Mouse (Mus musculus) midbrain, postnatal 0 days (tissue): ENCODE data around the gene Pcyt1a. TPM values are rescaled to one million over a fixed set of nuclear protein-coding genes. Genes with fewer than 3 reads are reported as not detected.
"Not testable (repeated sequence)": the region's sequence is repeated elsewhere in the genome, so short reads cannot be mapped to it uniquely, and the experiment has no call there.

Experiments used
- ATAC-seq: fragments of 200-750 bp; cut with Nextera tagmentation; 2 replicates; pipeline ENCODE4 v1.8.0; 2017; ENCODE audit warnings: moderate number of reproducible peaks, mild to moderate bottlenecking, moderate TSS enrichment, moderate library complexity; ENCODE audit not compliant: low FRiP score
- DNase-seq: peaks from one replicate; pipeline ENCODE4 v3.0.0-alpha.2; 2015; ENCODE audit warnings: low spot score
- H3K27ac ChIP-seq: fragments of 300-500 bp; sonication (generic); 2 replicates; pipeline ENCODE4 v1.5.1; 2014; ENCODE audit warnings: low read depth, mild to moderate bottlenecking, low read length, mixed read lengths
- H3K27me3 ChIP-seq: fragments of 300-500 bp; sonication (generic); 2 replicates; pipeline ENCODE4 v1.6.1; 2014; ENCODE audit warnings: low read length, control low read depth, mixed read lengths; ENCODE audit not compliant: insufficient read depth
- H3K36me3 ChIP-seq: fragments of 300-500 bp; sonication (generic); 2 replicates; pipeline ENCODE4 v1.6.1; 2014; ENCODE audit warnings: low read length, control low read depth, mixed read lengths; ENCODE audit not compliant: insufficient read depth
- H3K4me1 ChIP-seq: fragments of 300-500 bp; sonication (generic); 2 replicates; pipeline ENCODE4 v1.6.1; 2014; ENCODE audit warnings: mild to moderate bottlenecking, control low read depth, antibody characterized with exemption, low read length, mixed read lengths; ENCODE audit not compliant: insufficient read depth
- H3K4me2 ChIP-seq: fragments of 300-500 bp; sonication (generic); 2 replicates; pipeline ENCODE4 v1.6.1; 2014; ENCODE audit warnings: low read depth, mild to moderate bottlenecking, low read length, mixed read lengths; ENCODE audit not compliant: poor library complexity, severe bottlenecking
- H3K4me3 ChIP-seq: fragments of 300-500 bp; sonication (generic); 2 replicates; pipeline ENCODE4 v1.5.1; 2014; ENCODE audit warnings: low read depth, mild to moderate bottlenecking, low read length, moderate library complexity
- H3K9ac ChIP-seq: fragments of 300-500 bp; sonication (generic); replicated peaks from 2 replicates; pipeline ENCODE4 v1.6.1; 2014; ENCODE audit warnings: mild to moderate bottlenecking, low read length, moderate library complexity, mixed read lengths; ENCODE audit not compliant: poor library complexity, severe bottlenecking
- H3K9me3 ChIP-seq: fragments of 300-500 bp; sonication (generic); 2 replicates; pipeline ENCODE4 v1.6.1; 2016; ENCODE audit warnings: low read length, control low read depth
- CTCF ChIP-seq: IDR thresholded peaks from 2 replicates; pipeline ENCODE4 v1.5.1; 2016; ENCODE audit warnings: antibody characterized with exemption, mild to moderate bottlenecking
- WGBS: fragments of 180-500 bp; shearing (Covaris S2); extraction: QIAGEN DNeasy Blood & Tissue Kit; methylation state at CpG from one replicate; pipeline ENCODE4 v1.1.7; 2014; 5-methylcytosine and 5-hydroxymethylcytosine counted together
- polyA plus RNA-seq: library from polyadenylated mRNA; unstranded; fragments of >200 nt; fragmentation: Nextera tagmentation; extraction: Ambion mirVana; gene quantifications from 2 replicates; pipeline ENCODE4 v1.2.1, GENCODE M21; 2015
- total RNA-seq: library from RNA; depleted of rRNA; stranded (reverse); fragments of >200 nt; gene quantifications from 2 replicates; pipeline ENCODE4 v1.2.3, GENCODE M21; 2014

Pcyt1a gene
- total and polyA plus RNA-seq, 2 experiments from 2014 or later = 49.2 to 52.7 TPM

DNA sequence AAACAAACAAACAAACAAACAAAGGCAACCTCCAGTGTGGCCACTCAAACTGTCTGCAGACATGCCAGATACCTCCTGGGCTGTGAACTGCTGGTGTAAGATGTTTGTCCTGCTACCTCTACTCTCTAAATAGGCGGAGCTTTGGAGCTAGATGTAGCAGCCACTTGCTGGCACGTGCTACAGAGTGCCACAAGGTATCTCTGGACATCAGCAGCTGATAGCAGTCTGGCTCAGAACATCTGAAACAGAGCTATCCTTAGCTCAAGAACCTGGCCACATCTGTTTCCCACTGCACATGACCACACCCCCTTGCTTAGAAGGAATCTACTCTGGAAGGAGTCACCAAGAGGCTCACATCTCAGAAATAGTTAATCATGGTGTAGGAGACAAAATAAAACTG is 54.5 kb downstream of the Pcyt1a start:
- TF ChIP-seq CTCF = no peak
- Histone ChIP-seq H3K4me1 (no peaks in the 10 kb centered on the region), H3K27ac (no peak overlapping the region), H3K4me3 (no peak overlapping the region), H3K9ac (no peak overlapping the region), H3K27me3 (no peaks in the 10 kb centered on the region), H3K36me3 (no peaks in the 10 kb centered on the region), H3K9me3 (no peaks in the 10 kb centered on the region), H3K4me2 (no peak overlapping the region)
- 89% methylated on average over 2 of the region's 2 CpGs for WGBS
- ATAC-seq = no peak
- no peak for DNase-seq

DNA sequence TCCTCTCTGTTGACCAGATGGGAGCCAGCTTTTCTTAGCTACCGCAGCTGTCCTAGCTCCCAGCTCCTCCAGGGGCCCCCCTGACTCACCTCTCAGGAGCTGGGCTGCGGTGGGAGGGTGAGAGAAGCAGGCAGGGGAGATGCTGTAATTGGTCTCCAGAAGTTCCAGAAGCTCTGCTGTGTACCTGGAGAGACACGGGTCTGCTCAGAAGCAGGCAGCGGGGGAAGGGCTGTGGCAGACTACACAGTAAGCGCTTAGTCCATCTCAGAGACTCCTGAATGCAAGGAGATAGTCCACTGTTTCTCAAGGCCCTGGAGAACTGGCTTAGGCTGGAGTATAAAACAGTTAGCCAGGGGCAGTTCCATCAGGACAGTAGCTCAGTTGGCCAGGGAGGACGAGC is 55.3 kb downstream of the Pcyt1a start:
- H3K4me1 ChIP-seq = no peaks in the 10 kb centered on the region
- no peaks in the 10 kb centered on the region for H3K36me3 ChIP-seq
- H3K4me3 ChIP-seq = no peak overlapping the region
- no peaks in the 10 kb centered on the region for H3K27me3 ChIP-seq
- ATAC-seq (no peak), DNase-seq (no peak)
- H3K9me3 ChIP-seq = no peaks in the 10 kb centered on the region
- H3K27ac ChIP-seq = no peak overlapping the region
- no peak overlapping the region for H3K9ac ChIP-seq
- 84% methylated on average over 6 of the region's 6 CpGs for WGBS
- H3K4me2 ChIP-seq = no peak overlapping the region
- no peak for TF ChIP-seq CTCF

DNA sequence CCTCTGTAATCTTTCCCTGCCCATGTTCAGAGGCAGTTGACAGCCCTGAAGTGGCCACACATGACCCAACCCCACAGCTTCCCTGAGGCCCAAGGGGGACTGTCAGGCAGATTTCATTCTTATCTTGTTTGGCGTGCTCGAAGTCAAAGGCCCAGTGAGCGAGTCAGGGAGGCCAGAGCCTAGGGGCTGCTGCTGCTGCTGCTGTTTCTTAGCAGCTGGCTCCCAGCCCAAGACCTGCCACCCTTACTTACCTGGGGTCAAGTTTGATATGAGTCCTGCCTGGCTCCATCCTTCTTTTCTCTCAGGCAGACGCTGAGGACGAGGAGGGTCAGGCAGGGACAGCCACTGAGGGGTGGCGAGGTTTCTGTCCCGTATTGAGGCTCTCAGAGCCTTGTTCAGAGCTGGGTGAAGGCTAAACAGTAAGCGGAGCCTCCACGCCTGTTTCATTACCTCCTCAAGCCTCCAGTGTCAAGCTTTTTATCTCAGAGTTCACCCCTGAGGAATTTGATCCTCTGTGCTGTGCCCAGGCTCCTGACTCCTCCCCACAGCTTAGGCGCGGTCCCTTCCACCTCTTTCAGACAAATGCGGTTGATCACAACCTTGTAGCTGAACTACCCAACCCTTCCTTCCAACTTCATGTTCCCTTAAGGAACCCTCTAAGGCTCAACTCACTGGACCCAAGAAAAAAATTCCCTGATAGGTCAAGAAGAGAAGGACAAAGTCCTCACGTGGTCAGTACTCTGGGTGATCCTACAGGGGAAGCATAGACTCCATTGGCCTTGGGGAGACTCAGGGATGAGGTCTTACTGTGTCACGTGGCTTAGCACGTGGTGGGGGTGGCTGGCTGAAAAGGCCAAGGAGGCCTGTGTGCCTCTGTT is 56.8 kb downstream of the Pcyt1a start, which contains the start of gene Slc51a:
Gene Slc51a, minus strand, starts transcription at position 646 of the 878 bp plus-strand sequence.
- Histone ChIP-seq H3K9me3 (no peaks in the 10 kb centered on the region), H3K4me1 (no peaks in the 10 kb centered on the region), H3K27ac (no peak within 1 kb of the TSS), H3K27me3 (no peaks in the 10 kb centered on the region), H3K9ac (no peak within 1 kb of the TSS), H3K36me3 (no peaks in the 10 kb centered on the region), H3K4me2 (no peak within 1 kb of the TSS), H3K4me3 (no peak within 1 kb of the TSS)
- 63% methylated on average over 15 of the region's 15 CpGs for WGBS
- no peak for TF ChIP-seq CTCF
- DNase-seq (no peak), ATAC-seq (no peak)

DNA sequence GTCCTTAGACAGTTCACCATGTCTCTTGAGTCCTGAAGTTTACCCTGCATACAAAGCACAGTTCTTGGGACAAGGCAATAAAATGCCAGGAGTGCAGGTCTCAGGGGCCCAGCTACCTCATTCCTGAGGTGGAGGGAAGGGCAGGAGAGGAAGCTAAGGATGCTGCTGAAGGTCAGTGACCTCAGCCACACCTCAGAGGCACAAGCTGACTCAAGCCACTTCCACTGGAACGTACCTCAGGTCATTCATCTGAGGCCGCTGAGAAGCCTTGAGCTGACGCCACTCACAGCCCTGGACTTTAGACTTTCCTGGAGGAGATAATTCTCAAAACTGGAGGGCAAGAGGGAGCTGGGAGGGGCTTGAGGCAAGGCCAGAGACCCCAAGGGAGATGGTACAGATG is 58.2 kb downstream of the Pcyt1a start:
- Histone ChIP-seq H3K27me3 (no peaks in the 10 kb centered on the region), H3K9ac (no peak overlapping the region), H3K9me3 (no peaks in the 10 kb centered on the region), H3K4me2 (no peak overlapping the region), H3K27ac (no peak overlapping the region), H3K4me3 (no peak overlapping the region), H3K36me3 (no peaks in the 10 kb centered on the region), H3K4me1 (no peaks in the 10 kb centered on the region)
- no peak for TF ChIP-seq CTCF
- WGBS = 89% methylated on average over 3 of the region's 3 CpGs
- DNase-seq = no peak
- no peak for ATAC-seq

DNA sequence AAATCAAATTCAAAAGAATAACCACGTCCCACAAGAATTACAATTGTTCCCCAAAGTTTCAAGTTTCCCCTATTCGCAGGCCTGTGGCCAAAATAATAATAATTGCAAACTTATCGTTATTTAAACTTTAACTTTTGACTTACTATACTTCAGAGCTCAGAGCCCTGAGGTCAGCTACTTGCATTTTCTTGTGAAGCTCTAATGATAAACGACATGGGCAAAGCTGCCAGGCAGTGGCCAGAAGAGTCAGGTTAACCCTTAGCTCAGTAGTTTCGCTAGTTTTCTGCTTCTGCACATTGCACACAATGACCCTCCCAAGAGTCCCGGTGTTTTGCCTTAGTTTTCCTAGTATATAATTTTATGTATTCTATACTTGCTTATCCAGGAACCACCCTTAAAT is 63.6 kb downstream of the Pcyt1a start:
- H3K4me3 ChIP-seq, H3K9ac ChIP-seq, DNase-seq, ATAC-seq, H3K4me2 ChIP-seq, H3K36me3 ChIP-seq, H3K9me3 ChIP-seq, H3K4me1 ChIP-seq, H3K27me3 ChIP-seq, H3K27ac ChIP-seq: not testable (repeated sequence)
- 76% methylated on average over 6 of the region's 6 CpGs for WGBS

DNA sequence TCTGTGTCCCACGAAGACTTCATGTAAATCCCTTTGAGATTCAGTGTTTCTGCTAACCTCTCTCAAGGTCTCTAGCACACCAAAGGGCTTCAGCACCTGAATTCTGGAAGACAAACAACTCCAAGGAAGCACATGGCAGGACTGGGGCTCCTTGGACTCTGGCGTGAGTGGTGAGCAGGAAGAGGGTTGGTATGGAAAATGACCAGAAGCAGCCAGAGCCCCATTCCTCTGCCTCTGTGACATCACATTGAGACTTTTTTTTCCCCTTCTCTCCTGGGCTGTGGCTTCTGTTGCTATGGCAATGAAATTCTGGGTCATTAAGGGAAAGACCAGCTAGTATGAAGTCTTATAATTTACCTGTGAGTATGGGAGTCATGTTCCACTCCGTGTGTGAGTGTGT is 65.2 kb downstream of the Pcyt1a start, which contains the start of gene Zdhhc19:
Gene Zdhhc19, plus strand, starts transcription at position 301 of the 400 bp plus-strand sequence.
- no peak within 1 kb of the TSS for H3K9ac ChIP-seq
- no peak for TF ChIP-seq CTCF
- no peak within 1 kb of the TSS for H3K4me2 ChIP-seq
- DNase-seq (peak; percentile 22), ATAC-seq (peak; percentile 44; the same call in 1 of the 2 replicates)
- H3K9me3 ChIP-seq = no peaks in the 10 kb centered on the region
- H3K27me3 ChIP-seq = no peaks in the 10 kb centered on the region
- 65% methylated on average over 3 of the region's 3 CpGs for WGBS
- no peak within 1 kb of the TSS for H3K27ac ChIP-seq
- H3K4me3 ChIP-seq = no peak within 1 kb of the TSS
- H3K4me1 ChIP-seq = no peaks in the 10 kb centered on the region
- no peaks in the 10 kb centered on the region for H3K36me3 ChIP-seq
